27 mouse cellular contexts compared by ENCODE assay signal in the genomic region with DNA sequence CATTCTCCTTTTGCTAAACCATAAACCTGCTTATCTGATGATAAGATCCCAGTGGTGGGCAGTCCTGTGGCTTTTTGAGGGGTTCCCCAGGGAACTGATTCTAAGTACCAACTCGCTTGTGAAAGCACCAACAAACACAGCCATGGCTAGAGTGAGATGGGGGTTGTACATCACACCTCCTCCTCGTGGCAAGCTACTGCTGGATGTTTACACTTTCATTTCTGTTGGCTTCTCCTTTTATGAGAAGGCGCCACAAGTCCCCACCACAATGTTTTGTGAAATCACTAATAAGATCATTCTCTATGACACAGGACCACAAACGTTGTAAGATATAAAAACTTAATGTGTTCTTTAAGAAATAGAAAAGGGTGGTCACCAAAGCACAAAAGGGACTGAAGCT.
DNase-seq lines count a peak whose midpoint lies in the region; ATAC-seq and TF ChIP-seq lines count a peak whose summit lies in the region.
"Had no signal": no experiment of that assay in that cellular context is flagged by ENCODE, and none has a peak within 500 bp of the region (broad histone marks: within the 10 kb centered on the region; RNA-seq: fewer than 3 reads in every experiment).

No protein-coding gene starts in this region.

- DNase-seq in lung, postnatal 10 days: peak; percentile 14
- DNase-seq in lung, postnatal 0 days (ENCODE audit: low spot score): no peak
- DNase-seq in CD4-positive, CD25-positive, alpha-beta regulatory T cell, adult 2 months (ENCODE audit: low read depth, low spot score): peak; percentile 27
- peak; percentile 7 for DNase-seq in naive thymus-derived CD4-positive, alpha-beta T cell, adult 2 months (ENCODE audit: low read depth)
- DNase-seq in embryo, embryonic 10.5 days (ENCODE audit: low spot score): no peak
- no peak for DNase-seq in gastrocnemius, postnatal 10 days
- no peak for DNase-seq in midbrain, embryonic 14.5 days
- DNase-seq: adrenal gland, postnatal 10 days; cerebellum, adult 11 months; cerebellum, postnatal 10 days; gastrocnemius, postnatal 14 days; kidney, postnatal 4 days; layer of hippocampus, adult 9-11 months; liver, postnatal 0 days; right cerebral cortex, adult 18-20 months; thymus, adult 2 months had no signal

- H3K27me3 ChIP-seq in lung, postnatal 0 days (replicated peaks; ENCODE audit: insufficient read depth, low read length): no peaks in the 10 kb centered on the region
- no peaks in the 10 kb centered on the region for H3K27me3 ChIP-seq in midbrain, embryonic 14.5 days (ENCODE audit: control insufficient read depth, insufficient read depth, low read length)
- H3K27me3 ChIP-seq: embryonic facial prominence, embryonic 15.5 days; heart, embryonic 12.5 days; hindbrain, embryonic 15.5 days; kidney, embryonic 15.5 days; midbrain, embryonic 15.5 days; neural tube, embryonic 12.5 days had no signal

- H3K4me1 ChIP-seq in lung, postnatal 0 days (ENCODE audit: insufficient read depth, low read depth, low read length): peaks cover 4% of the 10 kb centered on the region; the same call in 1 of the 2 replicates
- H3K4me1 ChIP-seq in midbrain, embryonic 14.5 days (ENCODE audit: control insufficient read depth, insufficient read depth, low read length): no peaks in the 10 kb centered on the region
- H3K4me1 ChIP-seq: forebrain, embryonic 10.5 days; heart, embryonic 12.5 days; hindbrain, embryonic 15.5 days; midbrain, embryonic 15.5 days; neural tube, embryonic 12.5 days had no signal

- 57% methylated on average over 4 of the region's 4 CpGs for WGBS in lung, postnatal 0 days
- 77% methylated on average over 4 of the region's 4 CpGs for WGBS in midbrain, embryonic 14.5 days

- no peak overlapping the region for H3K9ac ChIP-seq in lung, postnatal 0 days (replicated peaks; ENCODE audit: low read depth)
- H3K9ac ChIP-seq in midbrain, embryonic 14.5 days (replicated peaks; ENCODE audit: low read length): no peak overlapping the region
- H3K9ac ChIP-seq: embryonic facial prominence, embryonic 15.5 days; heart, embryonic 12.5 days; hindbrain, embryonic 15.5 days; kidney, embryonic 15.5 days; liver, postnatal 0 days; midbrain, embryonic 15.5 days; neural tube, embryonic 12.5 days had no signal

- H3K4me3 ChIP-seq in lung, postnatal 0 days (ENCODE audit: low read depth, low read length): no peak overlapping the region
- no peak overlapping the region for H3K4me3 ChIP-seq in midbrain, embryonic 14.5 days (replicated peaks; ENCODE audit: low read depth, low read length)
- H3K4me3 ChIP-seq: embryonic facial prominence, embryonic 15.5 days; forebrain, embryonic 10.5 days; heart, embryonic 12.5 days; hindbrain, embryonic 15.5 days; kidney, embryonic 15.5 days; left cerebral cortex, adult 2 months; limb, embryonic 10.5 days; midbrain, embryonic 15.5 days; neural tube, embryonic 12.5 days had no signal

- TF ChIP-seq CTCF in lung, postnatal 0 days (IDR thresholded peaks at IDR 0.05): no peak

- H3K27ac ChIP-seq in lung, postnatal 0 days (ENCODE audit: low read length): no peak overlapping the region
- H3K27ac ChIP-seq in midbrain, embryonic 14.5 days (replicated peaks; ENCODE audit: low read depth, low read length): no peak overlapping the region
- H3K27ac ChIP-seq: embryonic facial prominence, embryonic 15.5 days; forebrain, embryonic 10.5 days; hindbrain, embryonic 15.5 days; kidney, embryonic 15.5 days; left cerebral cortex, adult 2 months; limb, embryonic 10.5 days; midbrain, embryonic 15.5 days; neural tube, embryonic 12.5 days had no signal

- no peak overlapping the region for H3K4me2 ChIP-seq in lung, postnatal 0 days (replicated peaks; ENCODE audit: low read depth, low read length)
- no peak overlapping the region for H3K4me2 ChIP-seq in midbrain, embryonic 14.5 days (ENCODE audit: low read length)
- H3K4me2 ChIP-seq: embryonic facial prominence, embryonic 15.5 days; heart, embryonic 12.5 days; hindbrain, embryonic 15.5 days; kidney, embryonic 15.5 days; midbrain, embryonic 15.5 days; neural tube, embryonic 12.5 days had no signal

- no peaks in the 10 kb centered on the region for H3K9me3 ChIP-seq in lung, postnatal 0 days (ENCODE audit: low read length)
- no peaks in the 10 kb centered on the region for H3K9me3 ChIP-seq in midbrain, embryonic 14.5 days (ENCODE audit: control insufficient read depth, low read length)
- H3K9me3 ChIP-seq: embryonic facial prominence, embryonic 15.5 days; forebrain, embryonic 10.5 days; heart, embryonic 12.5 days; hindbrain, embryonic 15.5 days; kidney, embryonic 15.5 days; limb, embryonic 10.5 days; midbrain, embryonic 15.5 days; neural tube, embryonic 12.5 days had no signal

- TF ChIP-seq EP300 in lung, postnatal 0 days (IDR thresholded peaks at IDR 0.05): no peak

- no peak for ATAC-seq in lung, postnatal 0 days
- ATAC-seq in granulocyte monocyte progenitor cell, adult 5-6 weeks (replicated peaks; ENCODE audit: poor library complexity, severe bottlenecking): peak; percentile 82
- no peak for ATAC-seq in midbrain, embryonic 14.5 days (ENCODE audit: low FRiP score, low TSS enrichment)
- ATAC-seq: intestine, postnatal 0 days; liver, postnatal 0 days; midbrain, embryonic 15.5 days had no signal

- peaks cover 3% of the 10 kb centered on the region; the same call in 1 of the 2 replicates for H3K36me3 ChIP-seq in lung, postnatal 0 days (ENCODE audit: insufficient read depth, low read length)
- no peaks in the 10 kb centered on the region for H3K36me3 ChIP-seq in midbrain, embryonic 14.5 days (ENCODE audit: control insufficient read depth, insufficient read depth, low read length)
- H3K36me3 ChIP-seq: embryonic facial prominence, embryonic 15.5 days; forebrain, embryonic 10.5 days; hindbrain, embryonic 15.5 days; kidney, embryonic 15.5 days; limb, embryonic 10.5 days; midbrain, embryonic 15.5 days; neural tube, embryonic 12.5 days had no signal

Comparison
In these comparisons a context has a peak if more than half of its experiments do, and no peak if none do; other contexts are left out.
1. DNase-seq: peak in lung, postnatal 10 days (single experiment), CD4-positive, CD25-positive, alpha-beta regulatory T cell, adult 2 months (single experiment) and naive thymus-derived CD4-positive, alpha-beta T cell, adult 2 months (single experiment); none in lung, postnatal 0 days (single experiment), embryo, embryonic 10.5 days (single experiment), gastrocnemius, postnatal 10 days (single experiment) and midbrain, embryonic 14.5 days (single experiment).